9 mouse cellular contexts compared by ENCODE assay signal in the genomic region with DNA sequence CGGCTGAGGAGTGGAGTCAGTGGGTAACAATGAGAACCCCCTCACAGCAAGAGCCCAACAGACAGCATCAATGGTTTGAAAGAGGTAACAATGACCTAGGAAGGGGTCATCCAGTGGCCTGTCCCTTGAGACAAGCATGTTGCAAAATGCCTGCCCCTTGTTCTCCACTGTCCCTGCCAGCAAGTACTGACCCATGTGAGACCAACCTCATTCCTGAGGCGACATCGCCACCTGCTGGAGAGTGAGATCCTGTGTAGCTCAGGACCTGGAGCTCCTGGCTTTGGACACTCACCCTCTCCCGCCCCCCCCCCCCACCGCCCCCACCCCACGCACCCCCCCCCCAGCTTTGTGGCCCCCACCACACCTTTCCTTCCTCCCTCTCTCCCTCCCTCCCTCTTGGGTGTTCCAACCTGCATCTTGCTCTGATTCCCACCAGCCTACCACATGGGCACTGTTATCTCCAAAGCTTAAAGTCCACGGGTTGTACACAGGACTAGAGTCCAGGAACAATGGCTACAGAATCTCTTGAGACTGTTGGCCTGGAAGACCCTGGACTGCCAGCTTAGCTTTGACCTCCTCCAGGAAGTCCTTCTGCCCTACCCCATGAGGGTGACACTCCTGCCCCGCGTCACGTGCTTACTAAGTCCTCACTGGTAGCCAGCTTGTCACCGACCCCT. TPM values are rescaled to one million over a fixed set of nuclear protein-coding genes. Genes with fewer than 3 reads are reported as not detected.
DNase-seq lines count a peak whose midpoint lies in the region; ATAC-seq and TF ChIP-seq lines count a peak whose summit lies in the region.
"Had no signal": no experiment of that assay in that cellular context is flagged by ENCODE, and none has a peak within 500 bp of the region (broad histone marks: within the 10 kb centered on the region; RNA-seq: fewer than 3 reads in every experiment).

No protein-coding gene starts in this region.

- peak; percentile 87 for TF ChIP-seq CTCF in liver, postnatal 0 days (IDR thresholded peaks at IDR 0.05; ENCODE audit: low read depth)

- H3K9me3 ChIP-seq in forebrain, embryonic 12.5 days = peaks cover 12% of the 10 kb centered on the region
- peaks cover 20% of the 10 kb centered on the region for H3K9me3 ChIP-seq in liver, postnatal 0 days (ENCODE audit: low read length)
- H3K9me3 ChIP-seq in neural tube, embryonic 14.5 days (ENCODE audit: control insufficient read depth, low read length) = no peaks in the 10 kb centered on the region

- H3K4me3 ChIP-seq in forebrain, embryonic 12.5 days (replicated peaks) = no peak overlapping the region
- H3K4me3 ChIP-seq in liver, postnatal 0 days (ENCODE audit: low read depth, low read length) = no peak overlapping the region
- no peak overlapping the region for H3K4me3 ChIP-seq in neural tube, embryonic 14.5 days (ENCODE audit: low read depth, low read length)
- H3K4me3 ChIP-seq: embryonic facial prominence, embryonic 13.5 days had no signal

- H3K4me1 ChIP-seq in forebrain, embryonic 12.5 days = peaks cover 13% of the 10 kb centered on the region
- H3K4me1 ChIP-seq in liver, postnatal 0 days (ENCODE audit: insufficient read depth) = no peaks in the 10 kb centered on the region
- peaks cover 5% of the 10 kb centered on the region; the same call in 1 of the 2 replicates for H3K4me1 ChIP-seq in neural tube, embryonic 14.5 days (ENCODE audit: control insufficient read depth, insufficient read depth, low read length)

- no peak overlapping the region for H3K9ac ChIP-seq in forebrain, embryonic 12.5 days
- H3K9ac ChIP-seq in liver, postnatal 0 days (replicated peaks) = no peak overlapping the region
- no peak overlapping the region; the same call in 1 of the 2 replicates for H3K9ac ChIP-seq in neural tube, embryonic 14.5 days (replicated peaks; ENCODE audit: low read depth, low read length)
- H3K9ac ChIP-seq: embryonic facial prominence, embryonic 13.5 days had no signal

- no peak overlapping the region for H3K4me2 ChIP-seq in forebrain, embryonic 12.5 days
- H3K4me2 ChIP-seq in liver, postnatal 0 days (ENCODE audit: low read depth, low read length) = no peak overlapping the region
- H3K4me2 ChIP-seq in neural tube, embryonic 14.5 days (ENCODE audit: low read depth, low read length) = no peak overlapping the region
- H3K4me2 ChIP-seq: embryonic facial prominence, embryonic 13.5 days had no signal

- WGBS in forebrain, embryonic 12.5 days = 65% methylated on average over 8 of the region's 11 CpGs
- WGBS in large intestine, adult 2 months = 50% methylated on average over 8 of the region's 11 CpGs
- 36% methylated on average over 10 of the region's 11 CpGs for WGBS in liver, postnatal 0 days (ENCODE audit: insufficient replicate concordance)
- WGBS in neural tube, embryonic 14.5 days = 67% methylated on average over 8 of the region's 11 CpGs

- H3K36me3 ChIP-seq in forebrain, embryonic 12.5 days (replicated peaks) = no peaks in the 10 kb centered on the region
- no peaks in the 10 kb centered on the region for H3K36me3 ChIP-seq in liver, postnatal 0 days (replicated peaks; ENCODE audit: insufficient read depth, low read length)
- H3K36me3 ChIP-seq in neural tube, embryonic 14.5 days (ENCODE audit: control insufficient read depth, insufficient read depth, low read length) = no peaks in the 10 kb centered on the region
- H3K36me3 ChIP-seq: embryonic facial prominence, embryonic 13.5 days had no signal

- intact Hi-C loops in heart, postnatal 14 days (cut with DNase I) = loop anchor here (1.0 to 10.0 kb wide), 3 partner anchors 105 to 263 kb away; partner anchors contain the start of gene Mgat5b

- ATAC-seq in forebrain, embryonic 12.5 days (ENCODE audit: low FRiP score) = peak; percentile 86
- ATAC-seq in liver, postnatal 0 days = peak; percentile 82
- peak; percentile 81 for ATAC-seq in neural tube, embryonic 14.5 days (ENCODE audit: low read depth)

- peak; percentile 72 for DNase-seq in CD4-positive helper T cell, adult 2 months (ENCODE audit: low read depth, low spot score)
- DNase-seq in brain, embryonic 18.5 days (ENCODE audit: low read depth, low spot score) = peak; percentile 49
- DNase-seq in heart, postnatal 14 days = peak; percentile 93 to 96
- peak; percentile 72 for DNase-seq in large intestine, adult 2 months (ENCODE audit: low read depth, low spot score)
- peak; percentile 91 for DNase-seq in liver, postnatal 0 days
- peak; percentile 97 for DNase-seq in testis, postnatal 10 days (ENCODE audit: low spot score)

- H3K27ac ChIP-seq in forebrain, embryonic 12.5 days = no peak overlapping the region
- H3K27ac ChIP-seq in liver, postnatal 0 days (ENCODE audit: low read depth) = no peak overlapping the region
- no peak overlapping the region for H3K27ac ChIP-seq in neural tube, embryonic 14.5 days (ENCODE audit: low read depth, low read length)
- H3K27ac ChIP-seq: embryonic facial prominence, embryonic 13.5 days had no signal

- H3K27me3 ChIP-seq in forebrain, embryonic 12.5 days = peaks cover 8% of the 10 kb centered on the region; the same call in 1 of the 2 replicates
- H3K27me3 ChIP-seq in liver, postnatal 0 days (ENCODE audit: insufficient read depth, low read length) = no peaks in the 10 kb centered on the region
- no peaks in the 10 kb centered on the region for H3K27me3 ChIP-seq in neural tube, embryonic 14.5 days (ENCODE audit: control insufficient read depth, insufficient read depth, low read length)
- H3K27me3 ChIP-seq: embryonic facial prominence, embryonic 13.5 days had no signal

- TF ChIP-seq EP300 in liver, postnatal 0 days (IDR thresholded peaks at IDR 0.05; ENCODE audit: low read depth) = no peak

RNA-seq across cellular contexts. Expression of gene Sept9, which starts 22.0 kb away (rescaled TPM):
- 180 and 192 TPM in 2 replicates for polyA plus RNA-seq in forebrain, embryonic 12.5 days (2016; fragmentation: Nextera tagmentation; extraction: Ambion mirVana)
- total RNA-seq in heart, postnatal 14 days (2021) = 10 to 100 TPM; 44.6 to 45.7 TPM
- polyA plus RNA-seq in large intestine, adult 2 months (2012; rRNA removed) = 37.3 and 37.9 TPM in 2 replicates
- polyA plus RNA-seq in liver, postnatal 0 days (2015; fragmentation: Nextera tagmentation; extraction: Ambion mirVana) = 30.8 and 34.5 TPM in 2 replicates
- polyA plus RNA-seq in neural tube, embryonic 14.5 days (2014; fragmentation: Nextera tagmentation; extraction: Ambion mirVana) = 70.6 and 95.1 TPM in 2 replicates
